Mouse (Mus musculus) c-Kit-negative CD71-positive TER-119-positive erythroid progenitor cells, embryonic 14.5 days (primary cell): ENCODE measurements at regions not wholly inside any gene's neighbourhood (a gene's known extent, or its start where the extent isn't known, plus 50 kb on each side); places are given as distances from the start of the nearest gene placed in this dataset.

Experiments used
- DNase-seq: peaks from one replicate; pipeline ENCODE4 v3.0.0-alpha.2; 2013; ENCODE audit warnings: low read depth, low spot score

- no peak for DNase-seq
These were observed 290.9 kb upstream of the Id2 start for GRCm38 (mm10) chr12:25387791-25388280.

DNA sequence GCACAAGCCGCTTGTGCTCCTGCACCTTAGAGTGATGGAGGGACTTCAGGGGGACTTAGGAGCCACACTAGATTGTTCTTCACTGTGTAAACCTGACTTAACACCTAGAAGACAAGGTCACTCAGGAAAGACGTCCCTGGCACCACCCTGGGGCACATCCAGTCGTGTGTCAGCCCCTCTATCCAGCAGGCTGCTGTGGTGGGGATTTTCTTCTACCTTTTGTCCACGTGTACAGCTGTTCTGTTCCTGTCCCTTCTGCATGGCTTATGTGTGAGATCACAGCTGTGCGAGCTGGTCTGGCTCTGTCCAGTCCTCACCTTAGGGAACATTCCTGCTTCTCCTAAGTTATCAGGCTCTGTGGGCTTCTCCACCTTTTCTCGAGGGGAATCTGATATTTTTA lies 286.0 kb upstream of the Id2 start:
- no peak for DNase-seq

DNA sequence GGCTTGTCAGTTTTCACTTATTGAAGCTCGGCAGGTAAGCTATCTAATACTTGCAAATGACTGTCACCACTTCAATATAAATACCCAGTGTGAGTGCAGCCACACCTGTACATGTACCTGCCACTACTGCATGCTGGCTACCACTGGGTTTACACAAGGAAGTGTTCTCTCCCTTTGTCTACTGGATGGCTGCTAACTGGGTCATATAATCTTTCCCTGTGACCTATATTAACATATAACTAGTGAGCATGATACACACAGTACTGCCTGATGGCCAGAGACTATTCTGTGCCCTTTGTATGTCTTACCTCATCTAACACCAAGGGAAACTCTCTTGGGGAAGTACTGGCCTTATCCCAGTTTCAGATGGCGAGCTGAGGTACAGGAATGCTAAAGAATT lies 285.5 kb upstream of the Id2 start:
- no peak for DNase-seq

DNA sequence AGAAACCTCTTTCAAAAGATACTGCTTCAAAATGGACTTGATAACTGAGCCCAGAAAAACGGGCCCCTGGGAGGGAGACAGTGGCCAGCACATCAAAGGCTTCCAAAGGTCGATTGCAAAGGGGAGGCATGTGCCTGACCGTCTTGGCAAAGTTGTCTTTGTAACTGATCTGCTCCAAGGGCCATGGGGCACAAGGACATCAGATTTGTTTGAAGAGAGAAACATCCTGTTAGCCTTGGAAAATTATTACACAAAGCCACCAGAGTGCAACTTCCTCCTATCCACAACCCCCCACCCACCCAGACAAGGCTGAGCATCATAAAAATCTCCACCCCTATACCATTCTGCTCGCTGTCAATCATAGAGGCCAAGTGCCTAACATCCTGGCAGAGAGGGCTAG lies 284.7 kb upstream of the Id2 start:
- DNase-seq: no peak

- DNase-seq: no peak
These were observed 283.1 kb upstream of the Id2 start for GRCm38 (mm10) chr12:25379996-25380395.

DNA sequence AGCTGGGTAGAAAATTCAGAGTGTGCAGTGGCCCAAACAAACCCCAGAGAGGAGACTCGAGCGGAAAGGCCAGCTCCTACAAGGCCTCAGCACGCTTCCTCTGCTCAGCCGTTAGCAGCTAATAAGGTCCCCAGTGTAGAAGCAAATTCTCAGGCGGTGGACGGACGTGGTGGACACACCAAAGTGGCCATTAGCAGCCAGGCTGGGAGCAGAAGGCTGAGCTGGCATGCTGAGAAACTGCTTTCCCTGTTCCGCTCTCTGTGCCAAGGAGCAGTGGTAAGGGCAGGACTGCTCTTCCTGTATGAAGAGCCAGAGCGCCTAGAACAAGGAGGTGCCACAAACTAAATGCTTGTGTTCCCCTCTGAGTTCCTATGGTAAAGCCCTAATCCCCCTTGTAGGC lies 282.1 kb upstream of the Id2 start:
- no peak for DNase-seq

GRCm38 (mm10) chr12:25378036-25378645 lies 281.2 kb upstream of the Id2 start:
- no peak for DNase-seq

DNA sequence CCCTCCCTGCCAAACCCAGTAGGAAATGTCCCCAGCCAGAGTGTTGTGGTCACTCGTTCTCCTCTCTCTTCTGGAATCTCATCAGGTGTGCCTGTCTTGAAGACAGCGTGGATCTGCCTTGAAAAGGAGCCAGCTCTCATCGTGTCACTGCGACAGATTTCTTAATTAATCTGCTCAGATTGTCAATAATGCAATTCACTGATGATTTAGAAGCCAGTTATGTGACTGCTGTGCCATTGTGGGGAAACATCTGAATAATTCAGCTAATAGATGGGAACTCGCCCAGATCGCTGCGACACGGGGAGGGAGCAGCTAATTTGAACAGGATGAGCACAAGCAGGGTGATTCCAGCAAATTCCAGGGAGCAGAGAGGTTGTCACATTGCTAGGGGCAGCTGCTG lies 279.5 kb upstream of the Id2 start:
- no peak for DNase-seq

- DNase-seq: no peak
These were observed 270.6 kb upstream of the Id2 start for GRCm38 (mm10) chr12:25367541-25367940.

DNA sequence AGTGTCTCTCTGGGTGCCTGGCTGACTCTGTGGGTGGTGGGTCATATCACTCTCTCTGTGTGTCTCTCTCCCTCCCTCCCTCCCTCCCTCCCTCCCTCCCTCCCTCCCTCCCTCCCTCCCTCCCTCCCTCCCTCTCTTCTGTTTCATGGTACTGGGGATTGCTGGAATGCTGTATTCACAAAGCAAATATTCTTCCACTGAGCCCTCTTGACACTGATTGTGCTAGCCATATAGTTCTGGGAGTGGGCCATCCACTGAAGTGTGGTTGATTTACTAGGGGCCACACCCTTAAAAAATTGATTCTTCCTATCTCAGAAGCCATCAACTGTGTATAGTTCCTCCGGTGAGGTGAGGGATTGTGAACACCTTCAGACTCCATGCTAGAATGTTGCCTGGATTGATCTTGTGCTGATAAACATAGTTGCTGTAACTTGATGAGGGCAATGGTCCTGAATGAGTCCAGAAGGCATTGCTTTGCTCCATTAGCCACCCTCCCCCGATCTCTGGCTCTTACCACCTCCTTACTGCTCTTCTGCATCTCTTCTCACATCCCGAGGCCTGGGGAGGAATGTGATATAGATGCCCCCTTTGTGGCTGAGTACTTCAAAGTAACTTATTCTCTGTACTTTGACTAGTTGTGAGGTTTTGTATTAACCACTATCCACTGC lies 268.8 kb upstream of the Id2 start:
- no peak for DNase-seq

- no peak for DNase-seq
These were observed 268.1 kb upstream of the Id2 start for GRCm38 (mm10) chr12:25364966-25365568.

GRCm38 (mm10) chr12:25363839-25364238 lies 266.9 kb upstream of the Id2 start:
- no peak for DNase-seq

- no peak for DNase-seq
These were observed 266.4 kb upstream of the Id2 start for GRCm38 (mm10) chr12:25363341-25363740.

DNA sequence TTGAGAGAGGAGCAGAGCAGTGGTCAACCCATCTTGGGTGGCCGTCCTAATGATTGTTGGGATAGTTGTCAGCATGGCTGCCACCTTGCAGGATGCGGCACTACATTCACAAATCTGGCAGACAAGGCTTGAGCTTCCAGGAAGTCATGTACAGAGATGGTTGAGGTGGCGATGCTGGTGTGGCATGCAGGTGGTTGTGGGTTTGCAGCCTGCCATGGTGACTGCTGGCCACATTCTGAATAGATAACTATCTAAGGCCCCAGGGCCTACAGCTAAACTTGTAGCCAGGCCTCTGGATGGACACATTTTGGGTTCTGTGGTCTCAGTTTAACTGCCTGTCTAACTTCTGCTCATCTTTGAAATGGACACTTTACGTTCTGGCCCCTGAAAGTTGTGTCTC lies 265.8 kb upstream of the Id2 start:
- no peak for DNase-seq

DNA sequence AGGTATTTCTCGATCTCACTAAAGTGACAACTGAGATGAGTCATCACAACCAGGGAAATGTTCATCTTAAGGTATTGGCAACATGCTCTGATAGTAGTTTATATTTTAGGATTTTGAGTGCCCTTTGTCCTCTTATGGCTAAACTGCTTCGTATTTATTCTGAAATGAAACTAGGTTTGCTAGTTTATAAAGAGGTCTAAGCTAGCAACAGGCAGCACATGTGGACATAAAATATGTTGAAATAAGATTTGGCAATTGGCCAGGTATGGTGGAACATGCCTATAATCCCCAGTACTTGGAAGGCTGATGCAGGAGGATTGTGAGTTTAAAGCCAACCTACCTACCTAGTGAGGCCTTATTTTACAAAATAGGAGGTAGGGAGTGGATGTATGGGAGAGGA lies 263.8 kb upstream of the Id2 start:
- no peak for DNase-seq

DNA sequence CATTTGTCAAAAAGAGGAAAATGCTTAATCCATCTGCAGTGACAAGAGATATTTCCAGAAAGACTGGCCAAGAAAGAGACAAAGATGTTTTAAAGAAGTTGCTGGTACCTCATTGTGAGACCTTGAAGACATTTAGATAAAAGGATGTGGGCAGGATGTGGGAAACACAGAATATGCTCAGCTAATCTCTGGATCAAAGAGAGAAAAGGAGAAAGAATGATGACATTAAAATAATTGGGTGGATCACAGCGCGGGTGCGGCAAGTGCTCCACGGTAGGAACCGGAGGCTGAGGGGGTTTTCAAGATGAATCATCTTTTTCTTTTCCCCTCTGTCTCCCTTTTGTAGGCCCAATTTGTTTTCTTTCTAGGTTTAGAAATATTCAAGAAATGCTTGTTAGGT lies 263.0 kb upstream of the Id2 start:
- no peak for DNase-seq

- DNase-seq: no peak
These were observed 262.0 kb upstream of the Id2 start for GRCm38 (mm10) chr12:25358846-25359525.

DNA sequence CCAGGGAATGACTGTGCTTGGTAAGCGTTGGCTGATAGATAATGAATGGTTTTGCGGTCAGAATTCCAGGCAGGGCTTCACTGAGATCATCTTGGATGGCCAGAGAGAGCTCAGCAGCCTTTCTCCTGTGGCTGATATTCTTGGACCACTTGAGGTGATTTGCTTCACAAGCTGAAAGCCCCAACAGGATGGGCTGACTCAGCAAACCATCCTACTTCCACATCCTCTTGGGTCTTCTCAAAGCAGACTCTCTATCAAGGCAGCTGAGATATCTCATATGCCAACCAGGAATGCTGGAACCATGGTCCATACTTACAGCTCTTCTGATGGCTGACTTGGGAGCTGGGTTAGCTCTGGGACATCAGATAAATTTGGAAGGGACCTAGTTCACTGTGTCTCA lies 259.8 kb upstream of the Id2 start:
- DNase-seq: no peak

- no peak for DNase-seq
These were observed 258.3 kb upstream of the Id2 start for GRCm38 (mm10) chr12:25355217-25355616.

DNA sequence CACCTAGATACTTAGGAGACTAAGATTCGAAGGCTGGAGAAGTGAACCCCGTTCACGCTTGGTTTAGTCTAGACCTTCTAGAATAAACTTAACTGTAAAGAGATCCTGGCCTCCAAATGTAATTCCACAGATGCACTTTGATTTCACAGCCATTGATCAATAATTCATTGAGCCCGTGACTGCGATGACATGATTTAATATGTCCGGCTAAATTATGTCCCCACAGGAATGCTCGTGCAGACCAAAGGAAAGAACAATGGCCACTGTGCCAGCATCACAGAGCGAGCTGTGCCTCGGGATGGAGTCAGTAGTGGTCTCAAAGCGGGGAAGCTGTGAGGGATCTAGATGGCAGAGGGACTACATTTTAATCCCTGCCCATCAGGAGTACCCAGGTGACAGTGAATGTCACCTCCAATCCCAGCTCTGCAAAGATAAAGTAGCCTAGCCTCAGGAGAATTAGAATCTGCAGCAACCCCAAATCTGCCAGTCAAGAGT lies 256.5 kb upstream of the Id2 start:
- DNase-seq: no peak

DNA sequence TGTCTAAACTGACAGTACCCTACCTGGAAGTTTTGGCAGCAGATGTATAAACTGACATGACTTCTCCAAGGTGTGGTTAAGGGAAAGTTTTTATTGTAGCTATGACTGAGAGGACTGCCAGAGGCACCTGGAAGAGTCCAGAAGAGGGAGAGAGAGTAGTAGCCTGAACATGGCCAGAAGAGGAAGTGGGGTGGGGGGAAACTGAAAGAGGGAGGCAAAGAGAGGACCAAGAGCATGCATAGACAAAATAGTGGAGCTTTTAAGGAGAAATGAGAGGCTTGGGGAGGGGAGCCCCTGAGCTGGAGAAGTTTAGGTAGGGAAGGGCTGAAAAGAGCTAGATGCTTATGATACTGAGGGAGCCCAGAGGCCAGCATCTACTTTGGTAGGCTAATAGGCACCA lies 255.2 kb upstream of the Id2 start:
- DNase-seq: no peak

GRCm38 (mm10) chr12:25344354-25344753 lies 247.4 kb upstream of the Id2 start:
- DNase-seq: no peak
